Mouse (Mus musculus) heart, embryonic 13.5 days (tissue): ENCODE data around the gene Galm. TPM values are rescaled to one million over a fixed set of nuclear protein-coding genes. Genes with fewer than 3 reads are reported as not detected.
A peak's percentile ranks its signal among the peaks of the same experiment; 100 is the strongest.

ENCODE experiments used
- ATAC-seq: fragments of 200-750 bp; cut with Nextera tagmentation; 2 replicates; pipeline ENCODE4 v1.8.0; 2017; ENCODE audit warnings: moderate TSS enrichment; ENCODE audit not compliant: insufficient number of reproducible peaks, low FRiP score, low TSS enrichment; ENCODE audit errors: extremely low read depth
- H3K27ac ChIP-seq: fragments of 300-500 bp; sonication (generic); replicated peaks from 2 replicates; pipeline ENCODE4 v1.5.1; 2015; ENCODE audit warnings: moderate library complexity, mild to moderate bottlenecking, inconsistent platforms
- H3K27me3 ChIP-seq: fragments of 300-500 bp; sonication (generic); replicated peaks from 2 replicates; pipeline ENCODE4 v1.6.1; 2015; ENCODE audit warnings: mild to moderate bottlenecking, inconsistent platforms
- H3K36me3 ChIP-seq: fragments of 300-500 bp; sonication (generic); 2 replicates; pipeline ENCODE4 v1.6.1; 2015; ENCODE audit warnings: mild to moderate bottlenecking, inconsistent platforms
- H3K4me1 ChIP-seq: fragments of 300-500 bp; sonication (generic); 2 replicates; pipeline ENCODE4 v1.6.1; 2015; ENCODE audit warnings: inconsistent platforms
- H3K4me2 ChIP-seq: fragments of 300-500 bp; sonication (generic); 2 replicates; pipeline ENCODE4 v1.6.1; 2015; ENCODE audit warnings: inconsistent platforms, mild to moderate bottlenecking, moderate library complexity
- H3K4me3 ChIP-seq: fragments of 300-500 bp; sonication (generic); 2 replicates; pipeline ENCODE4 v1.5.1; 2015; ENCODE audit warnings: moderate library complexity, mild to moderate bottlenecking, inconsistent platforms
- H3K9ac ChIP-seq: fragments of 300-500 bp; sonication (generic); 2 replicates; pipeline ENCODE4 v1.6.1; 2015; ENCODE audit warnings: inconsistent platforms, mild to moderate bottlenecking, moderate library complexity
- H3K9me3 ChIP-seq: fragments of 300-500 bp; sonication (generic); 2 replicates; pipeline ENCODE4 v1.6.1; 2016; ENCODE audit warnings: inconsistent platforms
- WGBS: fragments of 180-500 bp; shearing (Covaris S2); methylation state at CpG from one replicate; pipeline ENCODE4 v1.1.7; 2015; ENCODE audit warnings: mixed read lengths; 5-methylcytosine and 5-hydroxymethylcytosine counted together
- polyA plus RNA-seq: library from polyadenylated mRNA; unstranded; fragments of >200 nt; fragmentation: Nextera tagmentation; extraction: Ambion mirVana; gene quantifications from 2 replicates; pipeline ENCODE4 v1.2.1, GENCODE M21; 2015

Gene Galm
- polyA plus RNA-seq, 1 experiment from 2014 or later, result 12.1 TPM

GRCm38 (mm10) chr17:80096720-80097114 lies 30.6 kb upstream of the Galm start:
- Histone ChIP-seq H3K36me3 (no peaks in the 10 kb centered on the region), H3K9me3 (no peaks in the 10 kb centered on the region), H3K9ac (no peak overlapping the region), H3K4me2 (no peak overlapping the region), H3K4me1 (0 out of 2 replicates have a peak, but pooled peaks cover 8% of the 10 kb centered on the region), H3K27ac (no peak overlapping the region), H3K27me3 (0 out of 2 replicates have a peak, but pooled peaks cover 4% of the 10 kb centered on the region), H3K4me3 (no peak overlapping the region)
- no peak for ATAC-seq
- WGBS, result 88% methylated on average over 8 of the region's 8 CpGs

- Histone ChIP-seq H3K4me3 (no peak overlapping the region), H3K4me1 (0 out of 2 replicates have a peak, but pooled peaks cover 8% of the 10 kb centered on the region), H3K4me2 (no peak overlapping the region), H3K9me3 (no peaks in the 10 kb centered on the region), H3K36me3 (no peaks in the 10 kb centered on the region), H3K27ac (no peak overlapping the region), H3K9ac (no peak overlapping the region), H3K27me3 (0 out of 2 replicates have a peak, but pooled peaks cover 4% of the 10 kb centered on the region)
- 61% methylated on average over 2 of the region's 2 CpGs for WGBS
- ATAC-seq, result no peak
Observed at GRCm38 (mm10) chr17:80097221-80097620, 30.1 kb upstream of the Galm start.

- H3K27ac ChIP-seq, result no peak overlapping the region
- 74% methylated on average over 6 of the region's 6 CpGs for WGBS
- no peak for ATAC-seq
- H3K4me3 ChIP-seq, result no peak overlapping the region
- H3K9ac ChIP-seq, result no peak overlapping the region
- H3K4me1 ChIP-seq, result 0 out of 2 replicates have a peak, but pooled peaks cover 8% of the 10 kb centered on the region
- H3K27me3 ChIP-seq, result 0 out of 2 replicates have a peak, but pooled peaks cover 4% of the 10 kb centered on the region
- H3K4me2 ChIP-seq, result no peak overlapping the region
- H3K9me3 ChIP-seq, result no peaks in the 10 kb centered on the region
- no peaks in the 10 kb centered on the region for H3K36me3 ChIP-seq
Observed at GRCm38 (mm10) chr17:80099823-80100222, 27.4 kb upstream of the Galm start.

GRCm38 (mm10) chr17:80105348-80105978 lies 21.8 kb upstream of the Galm start:
- H3K4me2 ChIP-seq, result no peak overlapping the region
- no peaks in the 10 kb centered on the region for H3K27me3 ChIP-seq
- no peak overlapping the region for H3K27ac ChIP-seq
- no peak overlapping the region for H3K9ac ChIP-seq
- no peaks in the 10 kb centered on the region for H3K9me3 ChIP-seq
- no peak for ATAC-seq
- 72% methylated on average over 10 of the region's 10 CpGs for WGBS
- no peaks in the 10 kb centered on the region for H3K4me1 ChIP-seq
- H3K36me3 ChIP-seq, result no peaks in the 10 kb centered on the region
- H3K4me3 ChIP-seq, result no peak overlapping the region

GRCm38 (mm10) chr17:80112665-80113305 lies 14.5 kb upstream of the Galm start:
- Histone ChIP-seq H3K9ac (no peak overlapping the region), H3K4me2 (no peak overlapping the region), H3K4me3 (no peak overlapping the region), H3K27me3 (no peaks in the 10 kb centered on the region), H3K4me1 (no peaks in the 10 kb centered on the region), H3K27ac (no peak overlapping the region), H3K9me3 (no peaks in the 10 kb centered on the region), H3K36me3 (no peaks in the 10 kb centered on the region)
- ATAC-seq, result no peak
- WGBS, result 39% methylated on average over 5 of the region's 5 CpGs

- no peak for ATAC-seq
- no peaks in the 10 kb centered on the region for H3K36me3 ChIP-seq
- no peaks in the 10 kb centered on the region for H3K4me1 ChIP-seq
- no peak overlapping the region for H3K4me3 ChIP-seq
- no peak overlapping the region for H3K9ac ChIP-seq
- no peak overlapping the region for H3K4me2 ChIP-seq
- no peaks in the 10 kb centered on the region for H3K27me3 ChIP-seq
- WGBS, result 85% methylated on average over 4 of the region's 4 CpGs
- no peak overlapping the region for H3K27ac ChIP-seq
- no peaks in the 10 kb centered on the region for H3K9me3 ChIP-seq
Observed at GRCm38 (mm10) chr17:80113468-80113867, 13.8 kb upstream of the Galm start.

- Histone ChIP-seq H3K4me3 (no peak overlapping the region), H3K4me2 (no peak overlapping the region), H3K27ac (no peak overlapping the region), H3K4me1 (peaks cover 8% of the 10 kb centered on the region), H3K27me3 (no peaks in the 10 kb centered on the region), H3K9me3 (no peaks in the 10 kb centered on the region), H3K36me3 (no peaks in the 10 kb centered on the region), H3K9ac (no peak overlapping the region)
- WGBS, result 85% methylated on average over 3 of the region's 3 CpGs
- no peak for ATAC-seq
Observed at GRCm38 (mm10) chr17:80120396-80120795, 6.9 kb upstream of the Galm start.

GRCm38 (mm10) chr17:80121833-80122232 lies 5.4 kb upstream of the Galm start:
- 44% methylated on average over 1 of the region's 1 CpGs for WGBS
- H3K27me3 ChIP-seq, result no peaks in the 10 kb centered on the region; the same call in 1 of the 2 replicates

GRCm38 (mm10) chr17:80124985-80125750 lies 2.1 kb upstream of the Galm start:
- whole genome bisulfite sequencing, result 66% methylated on average over 5 of the region's 5 CpGs
- ATAC-seq, result no peak
- Histone ChIP-seq H3K9ac (no peak overlapping the region), H3K27me3 (no peaks in the 10 kb centered on the region; the same call in 1 of the 2 replicates), H3K36me3 (no peaks in the 10 kb centered on the region), H3K4me1 (peaks cover 12% of the 10 kb centered on the region), H3K27ac (no peak overlapping the region), H3K4me3 (no peak overlapping the region), H3K4me2 (no peak overlapping the region), H3K9me3 (no peaks in the 10 kb centered on the region)

More at GRCm38 (mm10) chr17:80121833-80122232, 5.4 kb upstream of the Galm start:
- Histone ChIP-seq H3K9ac (no peak overlapping the region), H3K27ac (no peak overlapping the region), H3K36me3 (no peaks in the 10 kb centered on the region), H3K4me2 (no peak overlapping the region), H3K4me3 (no peak overlapping the region), H3K4me1 (peaks cover 8% of the 10 kb centered on the region), H3K9me3 (no peaks in the 10 kb centered on the region)
- ATAC-seq, result no peak

GRCm38 (mm10) chr17:80126166-80126565 lies 1.1 kb upstream of the Galm start:
- Histone ChIP-seq H3K9ac (no peak overlapping the region), H3K4me3 (no peak overlapping the region), H3K4me1 (peaks cover 18% of the 10 kb centered on the region), H3K27me3 (no peaks in the 10 kb centered on the region; the same call in 1 of the 2 replicates), H3K4me2 (no peak overlapping the region), H3K9me3 (no peaks in the 10 kb centered on the region), H3K27ac (no peak overlapping the region), H3K36me3 (no peaks in the 10 kb centered on the region)
- 83% methylated on average over 6 of the region's 6 CpGs for WGBS
- no peak for ATAC-seq

GRCm38 (mm10) chr17:80128476-80128990 lies 1.3 kb downstream of the Galm start:
- ATAC-seq, result no peak
- Histone ChIP-seq H3K36me3 (no peaks in the 10 kb centered on the region), H3K4me2 (peak overlapping the region; percentile 87), H3K27ac (peak overlapping the region; percentile 87; the same call in 1 of the 2 replicates), H3K4me3 (peak overlapping the region; percentile 67), H3K9me3 (no peaks in the 10 kb centered on the region), H3K4me1 (peaks cover 33% of the 10 kb centered on the region), H3K27me3 (no peaks in the 10 kb centered on the region; the same call in 1 of the 2 replicates), H3K9ac (peak overlapping the region; percentile 88)
- WGBS, result 79% methylated on average over 13 of the region's 13 CpGs
